Comparison of ENCODE assay signal across 10 mouse cellular contexts in genomic region chr16:32662372-32662771, GRCm38 (mm10). TPM values are rescaled to one million over a fixed set of nuclear protein-coding genes. Genes with fewer than 3 reads are reported as not detected.
DNase-seq lines count a peak whose midpoint lies in the region; ATAC-seq and TF ChIP-seq lines count a peak whose summit lies in the region.
"Had no signal": no experiment of that assay in that cellular context is flagged by ENCODE, and none has a peak within 500 bp of the region (broad histone marks: within the 10 kb centered on the region; RNA-seq: fewer than 3 reads in every experiment).

No protein-coding gene starts in this region.

- DNase-seq in heart, adult 9 months (ENCODE audit: low spot score in 2 of 2) = no peak
- DNase-seq in CH12.LX (ENCODE audit: extremely low read depth) = no peak
- no peak for DNase-seq in midbrain, embryonic 11.5 days (ENCODE audit: low spot score, missing footprints)
- no peak for DNase-seq in frontal cortex, adult 2 months (ENCODE audit: extremely low spot score in 1 of 2, low spot score in 1 of 2)
- DNase-seq in thymus, postnatal 36 days = no peak

- peak overlapping the region; percentile 63; the same call in 1 of the 2 replicates for H3K27ac ChIP-seq in heart, embryonic 12.5 days (ENCODE audit: poor library complexity, severe bottlenecking)
- no peak overlapping the region for H3K27ac ChIP-seq in CH12.LX (ENCODE audit: insufficient read depth, low read depth)
- peak overlapping the region; percentile 88 for H3K27ac ChIP-seq in forebrain, embryonic 16.5 days (ENCODE audit: low read length)
- H3K27ac ChIP-seq in midbrain, embryonic 11.5 days (ENCODE audit: low read depth, low read length) = no peak overlapping the region

- in situ Hi-C loops in CH12.LX (cut with MboI; ENCODE audit: low pct_ligation_motif_present, low pct_unique_long_range_greater_than_20kb, low sequenced_read_pairs) = no loop called here

- H3K9me3 ChIP-seq in heart, embryonic 12.5 days (replicated peaks) = no peaks in the 10 kb centered on the region
- H3K9me3 ChIP-seq in CH12.LX (replicated peaks; ENCODE audit: low read length) = no peaks in the 10 kb centered on the region
- no peaks in the 10 kb centered on the region for H3K9me3 ChIP-seq in forebrain, embryonic 16.5 days (ENCODE audit: control insufficient read depth, low read length)
- H3K9me3 ChIP-seq in midbrain, embryonic 11.5 days (ENCODE audit: control insufficient read depth, low read length) = no peaks in the 10 kb centered on the region

- H3K4me3 ChIP-seq in heart, embryonic 12.5 days = 0 out of 2 replicates have a peak overlapping the region, but pooled peaks have one; percentile 6
- H3K4me3 ChIP-seq in CH12.LX (replicated peaks in 1 of 3; ENCODE audit: low read depth in 2 of 3, low read length in 2 of 3, poor library complexity in 1 of 3) = no peak overlapping the region
- peak overlapping the region; percentile 10 for H3K4me3 ChIP-seq in forebrain, embryonic 16.5 days (replicated peaks; ENCODE audit: low read length)
- H3K4me3 ChIP-seq in midbrain, embryonic 11.5 days (ENCODE audit: low read depth, low read length) = no peak overlapping the region

- H3K27me3 ChIP-seq in heart, embryonic 12.5 days (replicated peaks) = no peaks in the 10 kb centered on the region
- no peaks in the 10 kb centered on the region for H3K27me3 ChIP-seq in CH12.LX (replicated peaks)
- no peaks in the 10 kb centered on the region for H3K27me3 ChIP-seq in forebrain, embryonic 16.5 days (replicated peaks; ENCODE audit: control insufficient read depth, insufficient read depth, low read length)
- no peaks in the 10 kb centered on the region for H3K27me3 ChIP-seq in midbrain, embryonic 11.5 days (ENCODE audit: control insufficient read depth, insufficient read depth, low read length)

- dilution Hi-C loops in CH12.LX (cut with MboI; ENCODE audit: extremely low pct_ligation_motif_present, extremely low pct_unique_long_range_greater_than_20kb, low sequenced_read_pairs) = no loop called here

- peaks cover 86% of the 10 kb centered on the region for H3K4me1 ChIP-seq in heart, embryonic 12.5 days (replicated peaks)
- H3K4me1 ChIP-seq in CH12.LX (ENCODE audit: control insufficient read depth in 1 of 2, insufficient read depth in 2 of 2) = peaks cover 27 to 64% of the 10 kb centered on the region in 2 experiments
- H3K4me1 ChIP-seq in forebrain, embryonic 16.5 days (replicated peaks; ENCODE audit: control insufficient read depth, insufficient read depth, low read length) = peaks cover 72% of the 10 kb centered on the region
- peaks cover 55% of the 10 kb centered on the region for H3K4me1 ChIP-seq in midbrain, embryonic 11.5 days (ENCODE audit: control insufficient read depth, insufficient read depth, low read length)

- ATAC-seq in heart, embryonic 12.5 days (ENCODE audit: insufficient number of reproducible peaks, low FRiP score) = no peak
- ATAC-seq in forebrain, embryonic 16.5 days = no peak
- ATAC-seq in midbrain, embryonic 11.5 days (ENCODE audit: low FRiP score) = no peak
- no peak for ATAC-seq in inflammation-experienced regulatory T-cells, adult 6 months
- ATAC-seq: activated CD4-positive, CD25-positive, alpha-beta regulatory T cell, adult 4 months; CD4-positive, CD25-positive, alpha-beta regulatory T cell, adult 4 months had no signal

- 86% methylated on average over 7 of the region's 7 CpGs for WGBS in heart, embryonic 12.5 days
- 75% methylated on average over 7 of the region's 7 CpGs for WGBS in forebrain, embryonic 16.5 days
- WGBS in midbrain, embryonic 11.5 days = 89% methylated on average over 7 of the region's 7 CpGs

- peak in 1 of 2 experiments; percentile 24; a peak in 2 of 4 replicates for TF ChIP-seq CTCF in CH12.LX (conservative IDR thresholded peaks at IDR 0.05 in 1 of 2, IDR thresholded peaks at IDR 0.05 in 1 of 2; ENCODE audit: low read depth in 2 of 2, low read length in 2 of 2)

- no peak for TF ChIP-seq POLR2A in CH12.LX (IDR thresholded peaks at IDR 0.05; ENCODE audit: low read depth, low read length)

- H3K36me3 ChIP-seq in heart, embryonic 12.5 days = peaks cover 3% of the 10 kb centered on the region; the same call in 1 of the 2 replicates
- peaks cover 0 to 40% of the 10 kb centered on the region in 2 experiments for H3K36me3 ChIP-seq in CH12.LX (replicated peaks in 1 of 2; ENCODE audit: control insufficient read depth in 1 of 2, insufficient read depth in 1 of 2, low read length in 1 of 2)
- no peaks in the 10 kb centered on the region for H3K36me3 ChIP-seq in forebrain, embryonic 16.5 days (ENCODE audit: control insufficient read depth, insufficient read depth)
- no peaks in the 10 kb centered on the region for H3K36me3 ChIP-seq in midbrain, embryonic 11.5 days (ENCODE audit: control insufficient read depth, insufficient read depth, low read length)

- no peaks in the 10 kb centered on the region for H3K79me2 ChIP-seq in CH12.LX (replicated peaks; ENCODE audit: control insufficient read depth, extremely low read depth, insufficient read depth, poor library complexity, severe bottlenecking)

- TF ChIP-seq EP300 in CH12.LX (IDR thresholded peaks at IDR 0.05; ENCODE audit: low read length) = no peak

- peak overlapping the region; percentile 42 for H3K4me2 ChIP-seq in heart, embryonic 12.5 days
- no peak overlapping the region for H3K4me2 ChIP-seq in CH12.LX (ENCODE audit: insufficient read depth, low read depth, poor library complexity, severe bottlenecking)
- H3K4me2 ChIP-seq in forebrain, embryonic 16.5 days (ENCODE audit: low read length) = peak overlapping the region; percentile 36
- no peak overlapping the region for H3K4me2 ChIP-seq in midbrain, embryonic 11.5 days

- peak overlapping the region; percentile 55; the same call in 1 of the 2 replicates for H3K9ac ChIP-seq in heart, embryonic 12.5 days
- no peak overlapping the region for H3K9ac ChIP-seq in CH12.LX (ENCODE audit: insufficient read depth, low read depth)
- H3K9ac ChIP-seq in forebrain, embryonic 16.5 days (replicated peaks; ENCODE audit: low read depth, low read length) = peak overlapping the region; percentile 54
- H3K9ac ChIP-seq in midbrain, embryonic 11.5 days (ENCODE audit: low read length) = peak overlapping the region; percentile 4; the same call in 1 of the 2 replicates

- TF ChIP-seq RAD21 in CH12.LX (IDR thresholded peaks at IDR 0.05; ENCODE audit: low read depth, low read length) = peak; percentile 12

TF ChIP-seq in CH12.LX, 34 proteins besides CTCF, POLR2A, EP300 and RAD21:
- TF ChIP-seq SMC3 (IDR thresholded peaks at IDR 0.05; ENCODE audit: low read depth, low read length) = 0 out of 2 replicates have a peak, but pooled peaks have one; percentile 9
- no peak for TF ChIP-seq ELF1 (IDR thresholded peaks at IDR 0.05; ENCODE audit: low read depth, low read length)
TF ChIP-seq in CH12.LX: peak in this region for 1.

RNA-seq across cellular contexts. Expression of gene Tnk2, which starts 18.7 kb away (rescaled TPM):
- 6.7 and 8.4 TPM in 2 replicates for polyA plus RNA-seq in heart, embryonic 12.5 days (2016; fragmentation: Nextera tagmentation; extraction: Ambion mirVana)
- 31.9 and 35.9 TPM in 2 replicates for total RNA-seq in CH12.LX (2012; rRNA removed)
- total RNA-seq in CH12.LX (2014; rRNA removed) = 14.7 and 18.8 TPM in 2 replicates
- 62.2 and 67.7 TPM in 2 replicates for polyA plus RNA-seq in CH12.LX (2012; ENCODE audit: insufficient read length, low read depth)
- 15.0 and 21.9 TPM in 2 replicates for polyA plus RNA-seq in forebrain, embryonic 16.5 days (2015; fragmentation: Nextera tagmentation; extraction: Ambion mirVana)
- polyA plus RNA-seq in midbrain, embryonic 11.5 days (2014; fragmentation: Nextera tagmentation; extraction: Ambion mirVana) = 6.1 and 6.6 TPM in 2 replicates
- polyA plus RNA-seq in frontal cortex, adult 2 months (2012; rRNA removed) = 175 and 204 TPM in 2 replicates
- polyA plus RNA-seq in inflammation-experienced regulatory T-cells, adult 6 months (2017; shearing (Covaris generic)) = 10 to 100 TPM in 1 of 3 experiments, 1 to 10 TPM in 2; 7.2 to 10.1 (median 8.6) TPM

RNA-seq across cellular contexts. Expression of gene Tfrc, which starts 53.7 kb away (rescaled TPM):
- 52.5 and 58.2 TPM in 2 replicates for polyA plus RNA-seq in heart, embryonic 12.5 days (2016; fragmentation: Nextera tagmentation; extraction: Ambion mirVana)
- total RNA-seq in CH12.LX (2012; rRNA removed) (328 and 358 TPM in 2 replicates), CH12.LX (2014; rRNA removed) (840 and 921 TPM in 2 replicates)
- polyA plus RNA-seq in CH12.LX (2012; ENCODE audit: insufficient read length, low read depth) = 186 and 190 TPM in 2 replicates
- polyA plus RNA-seq in forebrain, embryonic 16.5 days (2015; fragmentation: Nextera tagmentation; extraction: Ambion mirVana) = 33.7 and 37.5 TPM in 2 replicates
- polyA plus RNA-seq in midbrain, embryonic 11.5 days (2014; fragmentation: Nextera tagmentation; extraction: Ambion mirVana) = 87.1 and 89.3 TPM in 2 replicates
- polyA plus RNA-seq in frontal cortex, adult 2 months (2012; rRNA removed) = 86.9 and 96.3 TPM in 2 replicates
- polyA plus RNA-seq in inflammation-experienced regulatory T-cells, adult 6 months (2017; shearing (Covaris generic)) = 10 to 100 TPM; 15.9 to 22.7 (median 17.9) TPM

Comparison
In these comparisons a context has a peak if more than half of its experiments do, and no peak if none do; other contexts are left out.
1. H3K27ac ChIP-seq: peak in heart, embryonic 12.5 days (single experiment) and forebrain, embryonic 16.5 days (single experiment); none in CH12.LX (single experiment) and midbrain, embryonic 11.5 days (single experiment).
2. H3K4me2 ChIP-seq: peak in heart, embryonic 12.5 days (single experiment) and forebrain, embryonic 16.5 days (single experiment); none in CH12.LX (single experiment) and midbrain, embryonic 11.5 days (single experiment).
3. H3K4me3 ChIP-seq: peak in heart, embryonic 12.5 days (single experiment) and forebrain, embryonic 16.5 days (single experiment); none in CH12.LX (0 of 3) and midbrain, embryonic 11.5 days (single experiment).